Mouse (Mus musculus) heart, adult 18-20 months (tissue): ENCODE measurements at regions not wholly inside any gene's neighbourhood (a gene's known extent, or its start where the extent isn't known, plus 50 kb on each side); places are given as distances from the start of the nearest gene placed in this dataset.
A peak's percentile ranks its signal among the peaks of the same experiment; 100 is the strongest.

Source experiments
- DNase-seq, 2 experiments: peaks; one replicate each; pipeline ENCODE4 v3.0.0; 2021 to 2022; ENCODE audit warnings: mixed read lengths in 1 of 2

- DNase-seq = no peak
Observed at GRCm38 (mm10) chr1:80131354-80131753, 86.9 kb downstream of the Fam124b start.

GRCm38 (mm10) chr1:80123966-80124365, 94.3 kb downstream of the Fam124b start:
- DNase-seq = no peak

GRCm38 (mm10) chr1:80115913-80116312, 102.4 kb downstream of the Fam124b start:
- DNase-seq = no peak

- no peak for DNase-seq
Observed at GRCm38 (mm10) chr1:80107747-80108476, 110.4 kb downstream of the Fam124b start.

GRCm38 (mm10) chr1:80106269-80106668, 112.0 kb downstream of the Fam124b start:
- DNase-seq = peak; percentile 9 to 69

- DNase-seq = no peak
Observed at GRCm38 (mm10) chr1:80098266-80098665, 120.0 kb downstream of the Fam124b start.

GRCm38 (mm10) chr1:80091800-80092199, 126.5 kb downstream of the Fam124b start:
- DNase-seq = no peak

GRCm38 (mm10) chr1:80091350-80091749, 126.9 kb downstream of the Fam124b start:
- DNase-seq = peak; percentile 12 to 66

- no peak for DNase-seq
Observed at GRCm38 (mm10) chr1:80088651-80089050, 129.6 kb downstream of the Fam124b start.

GRCm38 (mm10) chr1:80076357-80076756, 141.9 kb downstream of the Fam124b start:
- DNase-seq = no peak

GRCm38 (mm10) chr1:80074376-80074775, 143.9 kb downstream of the Fam124b start:
- DNase-seq = no peak

- peak; percentile 10 to 25 for DNase-seq
Observed at GRCm38 (mm10) chr1:80073950-80074349, 144.3 kb downstream of the Fam124b start.

GRCm38 (mm10) chr1:80069141-80069540, 149.1 kb downstream of the Fam124b start:
- no peak for DNase-seq

GRCm38 (mm10) chr1:80062121-80062520, 156.2 kb downstream of the Fam124b start:
- no peak for DNase-seq

GRCm38 (mm10) chr1:80061632-80062031, 156.6 kb downstream of the Fam124b start:
- no peak for DNase-seq

- DNase-seq = peak in 1 of 2 experiments; percentile 44
Observed at GRCm38 (mm10) chr1:80045141-80045540, 173.1 kb downstream of the Fam124b start.

- no peak for DNase-seq
Observed at GRCm38 (mm10) chr1:80040409-80040808, 177.9 kb downstream of the Fam124b start.

- DNase-seq = no peak
Observed at GRCm38 (mm10) chr1:80039891-80040290, 178.4 kb downstream of the Fam124b start.

- no peak for DNase-seq
Observed at GRCm38 (mm10) chr1:80039161-80039560, 178.2 kb upstream of the Serpine2 start.

GRCm38 (mm10) chr1:80038059-80038458, 177.1 kb upstream of the Serpine2 start:
- DNase-seq = no peak

- DNase-seq = no peak
Observed at GRCm38 (mm10) chr1:80036436-80036835, 175.5 kb upstream of the Serpine2 start.

GRCm38 (mm10) chr1:80033522-80033921, 172.5 kb upstream of the Serpine2 start:
- DNase-seq = no peak

GRCm38 (mm10) chr1:80033121-80033520, 172.1 kb upstream of the Serpine2 start:
- DNase-seq = no peak

- no peak for DNase-seq
Observed at GRCm38 (mm10) chr1:80032464-80032863, 171.5 kb upstream of the Serpine2 start.
